Mouse (Mus musculus): ENCODE measurements around the gene Ust. TPM values are rescaled to one million over a fixed set of nuclear protein-coding genes. Genes with fewer than 3 reads are reported as not detected.

Ust gene
- polyA plus RNA-seq, 1 experiment = 11.7 TPM

GRCm38 (mm10) chr10:8216946-8217345 lies 301.7 kb downstream of the Ust start:
- Histone ChIP-seq H3K4me1 (ENCODE audit: control insufficient read depth, insufficient read depth, low read length) (peaks cover 4% of the 10 kb centered on the region; the same call in 1 of the 2 replicates), H3K27ac (ENCODE audit: insufficient read depth, low read length) (no peak overlapping the region), H3K4me3 (ENCODE audit: insufficient read depth, low read length) (no peak overlapping the region)
- no peak for TF ChIP-seq CTCF (IDR thresholded peaks at IDR 0.05; ENCODE audit: borderline replicate concordance, insufficient read depth, low read length)
- TF ChIP-seq POLR2A (IDR thresholded peaks at IDR 0.05; ENCODE audit: low read depth, low read length) = no peak

GRCm38 (mm10) chr10:8215181-8215580 lies 303.4 kb downstream of the Ust start:
- H3K4me1 ChIP-seq (ENCODE audit: control insufficient read depth, insufficient read depth, low read length) = peaks cover 4% of the 10 kb centered on the region; the same call in 1 of the 2 replicates
- no peak overlapping the region for H3K4me3 ChIP-seq (ENCODE audit: insufficient read depth, low read length)
- no peak overlapping the region for H3K27ac ChIP-seq (ENCODE audit: insufficient read depth, low read length)
- no peak for TF ChIP-seq POLR2A (IDR thresholded peaks at IDR 0.05; ENCODE audit: low read depth, low read length)
- no peak for TF ChIP-seq CTCF (IDR thresholded peaks at IDR 0.05; ENCODE audit: borderline replicate concordance, insufficient read depth, low read length)

GRCm38 (mm10) chr10:8213906-8214421 lies 304.7 kb downstream of the Ust start:
- Histone ChIP-seq H3K4me3 (ENCODE audit: insufficient read depth, low read length) (no peak overlapping the region), H3K27ac (ENCODE audit: insufficient read depth, low read length) (no peak overlapping the region), H3K4me1 (ENCODE audit: control insufficient read depth, insufficient read depth, low read length) (peaks cover 7% of the 10 kb centered on the region)
- TF ChIP-seq CTCF (IDR thresholded peaks at IDR 0.05; ENCODE audit: borderline replicate concordance, insufficient read depth, low read length) (no peak), POLR2A (IDR thresholded peaks at IDR 0.05; ENCODE audit: low read depth, low read length) (no peak)

GRCm38 (mm10) chr10:8213266-8213905 lies 305.2 kb downstream of the Ust start:
- Histone ChIP-seq H3K4me1 (ENCODE audit: control insufficient read depth, insufficient read depth, low read length) (peaks cover 7% of the 10 kb centered on the region), H3K27ac (ENCODE audit: insufficient read depth, low read length) (no peak overlapping the region), H3K4me3 (ENCODE audit: insufficient read depth, low read length) (no peak overlapping the region)
- TF ChIP-seq POLR2A (IDR thresholded peaks at IDR 0.05; ENCODE audit: low read depth, low read length) (no peak), CTCF (IDR thresholded peaks at IDR 0.05; ENCODE audit: borderline replicate concordance, insufficient read depth, low read length) (no peak)

GRCm38 (mm10) chr10:8212611-8213226 lies 305.9 kb downstream of the Ust start:
- Histone ChIP-seq H3K4me1 (ENCODE audit: control insufficient read depth, insufficient read depth, low read length) (peaks cover 7% of the 10 kb centered on the region), H3K27ac (ENCODE audit: insufficient read depth, low read length) (no peak overlapping the region), H3K4me3 (ENCODE audit: insufficient read depth, low read length) (no peak overlapping the region)
- TF ChIP-seq CTCF (IDR thresholded peaks at IDR 0.05; ENCODE audit: borderline replicate concordance, insufficient read depth, low read length) = no peak
- no peak for TF ChIP-seq POLR2A (IDR thresholded peaks at IDR 0.05; ENCODE audit: low read depth, low read length)

GRCm38 (mm10) chr10:8211694-8212093 lies 306.9 kb downstream of the Ust start:
- TF ChIP-seq CTCF (IDR thresholded peaks at IDR 0.05; ENCODE audit: borderline replicate concordance, insufficient read depth, low read length) (no peak), POLR2A (IDR thresholded peaks at IDR 0.05; ENCODE audit: low read depth, low read length) (no peak)
- H3K4me3 ChIP-seq (ENCODE audit: insufficient read depth, low read length) = no peak overlapping the region
- no peak overlapping the region for H3K27ac ChIP-seq (ENCODE audit: insufficient read depth, low read length)

GRCm38 (mm10) chr10:8210366-8210765 lies 308.3 kb downstream of the Ust start:
- Histone ChIP-seq H3K4me1 (ENCODE audit: control insufficient read depth, insufficient read depth, low read length) (peaks cover 7% of the 10 kb centered on the region), H3K27ac (ENCODE audit: insufficient read depth, low read length) (no peak overlapping the region), H3K4me3 (ENCODE audit: insufficient read depth, low read length) (no peak overlapping the region)
- no peak for TF ChIP-seq CTCF (IDR thresholded peaks at IDR 0.05; ENCODE audit: borderline replicate concordance, insufficient read depth, low read length)
- no peak for TF ChIP-seq POLR2A (IDR thresholded peaks at IDR 0.05; ENCODE audit: low read depth, low read length)

More at GRCm38 (mm10) chr10:8211694-8212093, 306.9 kb downstream of the Ust start:
- H3K4me1 ChIP-seq (ENCODE audit: control insufficient read depth, insufficient read depth, low read length) = peaks cover 7% of the 10 kb centered on the region

GRCm38 (mm10) chr10:8207358-8207757 lies 311.3 kb downstream of the Ust start:
- TF ChIP-seq CTCF (IDR thresholded peaks at IDR 0.05; ENCODE audit: borderline replicate concordance, insufficient read depth, low read length) (no peak), POLR2A (IDR thresholded peaks at IDR 0.05; ENCODE audit: low read depth, low read length) (no peak)
- Histone ChIP-seq H3K4me1 (ENCODE audit: control insufficient read depth, insufficient read depth, low read length) (peaks cover 2% of the 10 kb centered on the region), H3K4me3 (ENCODE audit: insufficient read depth, low read length) (no peak overlapping the region), H3K27ac (ENCODE audit: insufficient read depth, low read length) (no peak overlapping the region)

- Histone ChIP-seq H3K27ac (ENCODE audit: insufficient read depth, low read length) (no peak overlapping the region), H3K4me3 (ENCODE audit: insufficient read depth, low read length) (no peak overlapping the region), H3K4me1 (ENCODE audit: control insufficient read depth, insufficient read depth, low read length) (no peaks in the 10 kb centered on the region)
- TF ChIP-seq POLR2A (IDR thresholded peaks at IDR 0.05; ENCODE audit: low read depth, low read length) (no peak), CTCF (IDR thresholded peaks at IDR 0.05; ENCODE audit: borderline replicate concordance, insufficient read depth, low read length) (no peak)
Measured at GRCm38 (mm10) chr10:8203681-8204080, 314.9 kb downstream of the Ust start.

GRCm38 (mm10) chr10:8199816-8200215 lies 318.8 kb downstream of the Ust start:
- Histone ChIP-seq H3K4me3 (ENCODE audit: insufficient read depth, low read length) (no peak overlapping the region), H3K4me1 (ENCODE audit: control insufficient read depth, insufficient read depth, low read length) (no peaks in the 10 kb centered on the region), H3K27ac (ENCODE audit: insufficient read depth, low read length) (no peak overlapping the region)
- no peak for TF ChIP-seq POLR2A (IDR thresholded peaks at IDR 0.05; ENCODE audit: low read depth, low read length)
- TF ChIP-seq CTCF (IDR thresholded peaks at IDR 0.05; ENCODE audit: borderline replicate concordance, insufficient read depth, low read length) = no peak
